Mouse (Mus musculus): ENCODE measurements around the gene Shisa8.

The Shisa8 gene

DNA sequence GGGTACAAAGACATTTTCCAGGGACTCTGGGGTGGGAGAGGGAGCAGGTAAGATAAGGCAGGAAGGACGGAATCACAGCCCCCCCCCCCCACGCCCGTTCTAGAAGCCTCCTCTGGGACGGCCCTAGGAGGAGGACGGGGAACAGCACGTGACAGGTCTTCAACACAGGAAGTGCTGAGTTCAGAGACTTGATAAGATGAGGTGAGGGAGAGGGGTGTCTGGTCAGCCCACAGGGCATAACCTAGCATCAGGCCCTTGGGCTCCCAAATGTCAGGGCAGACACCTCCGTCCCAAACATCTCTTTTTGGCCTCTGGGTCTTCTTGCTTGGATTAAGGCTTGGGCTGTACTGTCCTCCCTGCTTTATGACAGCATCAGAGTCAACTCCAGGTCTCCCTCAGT is 10.6 kb upstream of the Shisa8 start:
- DNase-seq (ENCODE audit: low spot score), result no peak

DNA sequence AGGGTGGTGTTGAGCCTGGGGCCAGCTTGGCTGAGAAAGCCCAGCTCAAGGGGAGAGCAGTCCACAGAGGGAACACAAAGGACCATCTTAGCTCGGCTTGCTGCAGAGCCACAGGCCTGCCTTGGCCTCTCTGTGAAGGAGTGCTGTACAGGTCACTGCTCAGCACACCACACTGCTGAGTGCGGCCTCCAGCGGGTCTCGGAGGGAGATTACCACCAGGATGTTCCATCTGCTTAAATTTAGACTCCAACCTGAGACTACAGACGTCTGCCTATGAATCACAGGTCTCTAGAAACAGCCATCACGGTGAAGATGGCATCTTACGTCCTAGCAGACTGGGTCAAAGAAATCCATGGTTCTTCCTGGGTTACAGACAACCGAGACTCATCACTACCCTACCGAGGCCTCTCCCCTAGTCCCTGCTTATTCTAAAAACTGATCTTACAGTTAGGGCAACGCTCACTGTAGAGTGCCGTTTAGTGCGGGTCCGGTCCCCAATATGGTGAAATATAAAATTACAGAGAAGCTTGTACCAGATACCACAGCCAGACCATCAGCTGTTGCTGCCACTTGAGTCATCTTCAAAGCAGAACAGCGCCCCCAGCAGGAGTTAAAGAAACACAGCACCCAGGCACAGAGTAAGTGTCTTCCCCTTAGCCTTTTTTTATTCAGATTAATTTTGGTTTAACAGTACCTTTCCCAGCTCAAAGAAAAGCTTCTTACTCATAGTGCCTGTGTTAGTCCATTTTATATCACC is 8.7 kb upstream of the Shisa8 start:
- no peak for DNase-seq (ENCODE audit: low spot score)

DNA sequence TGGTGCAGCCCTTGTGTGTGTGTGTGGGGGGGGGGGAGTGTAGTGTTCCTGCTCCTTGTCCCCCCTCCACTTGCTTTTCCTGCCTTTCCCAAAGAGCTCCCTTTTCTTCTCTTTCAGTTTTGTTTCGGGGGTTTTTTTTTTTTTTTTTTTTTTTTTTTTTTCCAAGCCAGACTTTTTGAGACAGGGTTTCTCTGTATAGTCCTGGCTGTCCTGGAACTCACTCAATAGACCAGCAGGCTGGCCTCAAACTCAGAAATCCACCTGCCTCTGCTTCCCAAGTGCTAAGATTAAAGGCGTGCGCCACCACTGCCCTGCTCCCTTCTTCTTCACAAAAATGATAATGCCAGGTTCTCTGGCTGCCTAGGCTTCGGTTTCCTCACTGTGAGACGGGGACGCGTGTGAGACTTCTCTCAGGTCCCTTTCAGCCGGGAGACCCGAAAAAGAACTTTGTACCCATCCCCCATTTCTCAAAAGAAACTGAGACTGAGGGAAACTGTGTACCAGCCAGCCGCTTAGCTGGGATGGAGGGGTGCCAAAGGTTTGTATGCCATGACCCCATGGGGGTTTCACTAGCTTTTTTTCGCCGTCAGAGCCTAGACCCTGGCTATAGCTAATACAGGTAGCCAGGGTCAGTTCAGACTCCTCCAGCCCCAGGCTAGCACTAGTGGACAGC is 7.5 kb upstream of the Shisa8 start:
- DNase-seq (ENCODE audit: low spot score), result no peak

DNA sequence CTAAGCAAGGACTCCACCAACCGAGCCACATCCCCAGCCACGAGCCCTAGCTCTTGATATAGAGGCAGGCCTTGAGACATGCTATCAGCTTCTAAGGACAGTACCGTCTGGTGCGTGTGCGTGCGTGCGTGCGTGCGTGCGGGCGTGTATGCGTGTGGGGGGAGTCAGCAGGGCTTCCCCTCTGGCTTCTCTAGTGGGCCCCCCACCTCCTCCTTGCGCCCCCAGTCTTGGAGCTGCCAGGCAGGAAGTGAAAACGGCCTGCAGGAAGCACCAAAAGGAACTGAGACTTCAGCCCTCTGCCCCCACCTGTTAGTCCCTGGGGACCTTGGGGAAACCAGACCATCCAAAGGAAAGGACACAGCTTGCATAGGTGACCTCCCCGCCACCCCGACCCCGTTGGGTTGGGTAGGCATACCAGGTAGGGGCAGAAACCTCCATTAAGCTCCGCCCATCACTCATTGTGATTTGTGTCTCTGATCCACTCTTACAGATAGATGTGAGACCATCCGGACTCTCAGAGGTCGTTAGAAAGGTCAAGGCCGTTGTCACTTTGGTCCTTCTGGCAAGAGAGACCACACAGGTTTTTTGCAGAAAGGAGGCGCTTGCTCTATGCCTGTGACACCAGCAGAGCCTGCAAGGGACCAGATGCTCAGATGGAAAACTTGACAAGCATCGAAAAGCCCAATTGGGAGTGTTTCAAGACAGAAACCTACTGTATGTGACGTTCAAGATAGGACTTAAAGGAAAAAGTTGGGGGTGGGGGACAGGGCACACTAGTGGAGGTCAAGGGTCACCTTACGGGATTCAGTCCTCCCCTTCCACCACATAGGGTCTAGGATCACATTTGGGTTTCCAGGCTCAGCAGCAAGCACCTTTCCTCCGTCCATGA is 6.4 kb upstream of the Shisa8 start:
- no peak for DNase-seq (ENCODE audit: low spot score)

DNA sequence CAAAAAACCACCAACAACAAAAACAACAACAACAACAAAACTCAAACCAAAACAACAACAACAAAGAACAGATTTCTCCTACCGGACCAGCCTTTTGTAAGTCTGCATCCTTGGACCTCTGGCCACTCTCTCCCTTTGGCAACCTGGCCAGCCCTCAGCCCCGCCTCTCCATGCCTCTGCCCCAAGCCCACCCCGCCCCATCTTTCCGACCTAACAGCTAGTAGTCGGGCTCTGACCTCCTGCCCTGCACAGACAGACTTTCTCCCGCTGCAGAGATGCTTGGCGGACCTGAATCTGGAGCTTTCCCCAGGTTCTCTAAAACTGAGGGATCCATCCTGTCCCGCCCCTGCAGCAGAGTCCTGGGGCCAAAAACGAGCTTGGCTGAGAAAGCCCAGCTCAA is 5.4 kb upstream of the Shisa8 start:
- DNase-seq (ENCODE audit: low spot score), result no peak

DNA sequence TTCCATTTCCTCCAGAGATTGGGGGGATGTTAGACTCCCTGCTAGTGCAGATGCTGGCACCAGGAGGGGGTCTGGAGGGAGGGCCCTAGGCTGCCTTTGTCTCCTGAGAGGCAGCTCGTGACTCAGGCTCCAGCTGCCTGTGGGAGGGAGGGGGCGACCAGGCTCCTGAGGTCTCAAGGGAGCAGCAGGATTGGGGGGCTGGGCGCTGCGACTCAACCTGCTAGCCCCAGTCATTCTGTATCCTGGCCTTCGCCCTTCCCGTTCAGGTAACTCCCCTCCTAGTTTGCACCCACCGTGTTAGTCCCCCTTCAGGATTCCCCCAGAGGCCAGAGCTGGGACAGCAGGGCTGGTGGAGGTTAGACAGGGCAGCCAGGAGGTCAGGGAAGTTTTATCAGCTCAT is 4.4 kb upstream of the Shisa8 start:
- no peak for DNase-seq (ENCODE audit: low spot score)

DNA sequence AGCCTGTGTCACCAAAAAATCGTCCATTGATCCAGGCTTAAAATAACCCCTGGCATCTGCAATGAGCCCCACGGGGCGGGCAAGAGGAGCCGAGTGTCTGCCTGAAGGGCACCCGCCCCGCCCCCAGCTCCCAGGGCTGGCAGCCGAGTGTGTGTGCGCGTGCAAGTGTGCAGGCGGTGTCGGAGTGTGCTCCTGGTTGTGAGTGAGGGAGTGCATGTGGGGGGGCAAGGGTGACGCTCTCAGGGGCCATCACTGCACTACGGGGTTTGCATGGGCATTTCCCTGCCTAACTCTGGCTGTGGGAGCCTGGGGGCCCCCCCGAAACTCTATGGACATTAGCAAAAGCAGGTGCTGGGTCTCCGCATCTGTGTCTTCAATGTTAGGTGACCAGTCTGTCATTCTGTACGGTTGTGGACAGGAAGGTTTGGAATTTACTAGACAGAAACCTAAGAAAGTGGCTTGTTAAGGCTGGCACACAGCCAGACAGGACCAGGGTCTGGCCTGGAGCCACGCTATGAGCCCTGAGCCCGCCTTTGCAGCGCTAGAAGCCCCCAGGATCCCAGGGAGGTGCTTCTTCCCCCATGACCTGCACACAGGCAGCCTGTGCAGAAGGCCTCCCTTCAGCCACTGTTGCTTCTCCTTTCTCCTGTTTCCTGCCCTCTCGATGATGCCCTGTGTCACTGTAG is 3.7 kb upstream of the Shisa8 start:
- no peak for DNase-seq (ENCODE audit: low spot score)

DNA sequence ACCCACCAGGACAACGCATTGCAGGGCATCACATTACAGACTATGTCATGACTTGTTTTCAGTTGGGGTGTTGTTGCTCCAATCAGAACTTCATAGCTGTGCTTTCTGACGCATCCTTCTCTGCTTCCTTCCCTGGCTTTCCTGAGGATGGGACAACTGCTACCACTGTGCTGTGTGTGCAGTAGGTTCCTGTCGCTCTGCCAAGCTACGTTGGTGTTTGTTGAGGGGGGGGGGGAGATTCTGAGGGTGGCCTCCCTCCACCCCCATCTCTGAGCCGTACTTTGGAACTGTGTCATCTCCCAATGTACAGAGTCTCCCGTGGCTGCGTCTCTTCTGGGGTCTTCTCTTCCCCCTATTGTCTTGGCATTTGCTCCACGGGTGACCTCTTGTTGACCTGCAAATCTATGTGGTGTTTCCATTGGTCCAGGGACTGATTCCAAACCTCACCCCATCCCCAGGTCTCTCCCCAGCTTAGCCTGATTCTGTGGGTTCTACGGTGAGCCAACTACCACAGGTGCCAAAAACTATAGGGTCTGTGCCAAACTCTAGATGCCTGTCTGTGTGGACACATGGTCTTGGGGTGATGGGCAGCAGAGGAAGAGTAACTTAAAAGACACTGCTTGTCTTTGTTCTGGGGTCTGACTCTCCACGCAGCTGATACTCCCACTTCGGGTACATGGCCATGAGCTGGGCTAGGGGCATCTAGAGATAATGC is 2.9 kb upstream of the Shisa8 start:
- DNase-seq (ENCODE audit: low spot score), result no peak

DNA sequence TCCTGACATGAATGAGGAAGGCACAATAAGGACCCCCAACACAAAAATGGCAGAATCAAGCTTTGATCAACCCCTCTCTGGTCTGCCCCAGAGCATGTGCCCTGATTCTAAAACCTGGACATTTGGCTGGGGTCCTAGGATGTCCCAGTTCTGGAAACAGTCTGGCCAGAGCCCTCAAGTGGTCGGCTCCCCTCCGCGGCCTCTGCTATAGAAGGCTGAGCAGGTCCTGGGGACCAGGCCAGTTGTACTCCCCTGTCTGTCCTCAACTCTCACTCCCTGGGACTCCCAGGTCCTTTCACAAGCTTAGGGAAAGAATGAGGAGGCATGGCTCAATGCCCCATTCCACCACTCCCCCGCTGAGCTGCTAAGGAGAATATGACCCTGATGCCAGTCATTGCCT is 607 bp upstream of the Shisa8 start:
- DNase-seq (ENCODE audit: low spot score), result no peak

DNA sequence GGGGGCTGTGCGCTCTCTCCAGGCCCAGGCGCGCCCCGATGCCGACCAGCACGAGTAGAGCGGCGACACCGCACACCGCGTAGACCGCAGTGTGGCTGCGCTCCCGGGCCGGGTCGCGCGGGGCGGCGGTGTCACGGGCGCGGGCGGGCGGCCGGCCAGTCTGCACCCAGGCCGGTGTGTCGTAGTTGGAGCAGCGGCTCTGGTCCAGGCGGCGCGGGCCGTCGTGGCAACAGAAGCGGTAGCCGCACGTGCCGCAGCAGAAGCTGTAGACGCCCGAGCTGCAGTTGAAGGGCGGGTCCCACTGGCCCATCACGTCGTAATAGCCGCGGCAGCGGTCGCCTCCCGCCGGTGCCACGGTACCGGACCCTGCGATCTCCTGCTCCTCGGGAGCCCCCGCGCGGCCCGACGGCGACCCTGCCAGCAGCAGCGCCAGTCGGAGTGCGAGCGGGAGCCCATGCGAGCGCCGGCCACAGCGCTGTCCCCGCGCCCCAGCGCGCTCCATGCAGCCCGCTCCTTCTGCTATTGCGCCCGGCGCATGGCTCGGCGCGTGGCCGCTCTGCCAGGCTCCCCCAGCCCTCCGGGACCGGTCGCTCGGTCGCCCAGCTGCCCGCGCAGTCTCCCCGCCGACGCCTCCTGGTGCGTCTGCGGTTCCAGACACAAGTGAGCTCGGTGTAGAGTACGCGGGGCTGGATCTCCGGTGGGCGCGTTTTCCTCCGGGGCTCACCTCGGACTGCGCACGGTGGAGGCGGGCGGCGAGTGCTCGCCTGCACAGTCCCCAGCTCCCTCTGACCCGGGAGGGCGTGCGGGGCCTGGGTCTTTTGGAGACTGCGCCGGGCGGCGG is 484 bp downstream of the Shisa8 start:
- DNase-seq (ENCODE audit: low spot score), result no peak

DNA sequence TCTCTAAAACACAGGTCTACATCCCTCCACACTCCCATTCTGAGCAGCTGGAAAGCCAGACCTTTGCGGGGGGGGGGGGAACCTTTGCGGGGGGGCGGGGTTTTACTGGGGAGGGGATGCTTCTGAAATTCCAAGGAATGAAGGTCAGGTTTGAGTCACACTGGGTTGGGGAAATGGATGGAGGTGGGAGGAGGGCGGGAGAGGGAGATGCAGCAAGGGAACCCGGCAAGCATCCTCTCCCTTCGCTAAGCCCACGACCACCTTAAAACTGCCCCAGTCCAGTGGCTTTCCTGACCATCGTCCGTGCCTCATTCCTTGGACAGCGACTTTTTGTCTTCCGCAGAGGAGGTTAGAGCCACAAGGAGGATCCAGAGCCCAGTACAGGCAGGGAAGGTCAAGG is 1.3 kb downstream of the Shisa8 start:
- no peak for DNase-seq (ENCODE audit: low spot score)

DNA sequence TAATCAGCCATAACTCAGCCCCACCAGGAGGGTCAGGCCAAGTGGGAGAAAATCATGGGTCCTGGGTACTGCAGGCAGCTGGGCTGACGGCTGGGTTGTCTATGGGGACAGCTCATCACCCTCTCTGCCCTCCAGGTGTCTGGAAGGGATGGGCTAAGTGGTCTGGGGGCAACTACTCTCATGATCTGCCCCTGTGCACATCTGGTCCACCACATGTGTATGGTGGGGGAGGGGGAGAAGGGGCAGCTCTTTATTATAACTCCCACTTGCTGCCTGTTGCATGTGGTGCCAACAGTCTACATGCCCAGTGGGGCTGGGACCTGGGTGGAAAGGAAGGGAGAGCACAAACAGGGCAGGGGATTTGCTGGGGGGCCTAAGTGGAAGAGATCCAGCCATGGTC is 1.8 kb downstream of the Shisa8 start:
- DNase-seq (ENCODE audit: low spot score), result no peak

DNA sequence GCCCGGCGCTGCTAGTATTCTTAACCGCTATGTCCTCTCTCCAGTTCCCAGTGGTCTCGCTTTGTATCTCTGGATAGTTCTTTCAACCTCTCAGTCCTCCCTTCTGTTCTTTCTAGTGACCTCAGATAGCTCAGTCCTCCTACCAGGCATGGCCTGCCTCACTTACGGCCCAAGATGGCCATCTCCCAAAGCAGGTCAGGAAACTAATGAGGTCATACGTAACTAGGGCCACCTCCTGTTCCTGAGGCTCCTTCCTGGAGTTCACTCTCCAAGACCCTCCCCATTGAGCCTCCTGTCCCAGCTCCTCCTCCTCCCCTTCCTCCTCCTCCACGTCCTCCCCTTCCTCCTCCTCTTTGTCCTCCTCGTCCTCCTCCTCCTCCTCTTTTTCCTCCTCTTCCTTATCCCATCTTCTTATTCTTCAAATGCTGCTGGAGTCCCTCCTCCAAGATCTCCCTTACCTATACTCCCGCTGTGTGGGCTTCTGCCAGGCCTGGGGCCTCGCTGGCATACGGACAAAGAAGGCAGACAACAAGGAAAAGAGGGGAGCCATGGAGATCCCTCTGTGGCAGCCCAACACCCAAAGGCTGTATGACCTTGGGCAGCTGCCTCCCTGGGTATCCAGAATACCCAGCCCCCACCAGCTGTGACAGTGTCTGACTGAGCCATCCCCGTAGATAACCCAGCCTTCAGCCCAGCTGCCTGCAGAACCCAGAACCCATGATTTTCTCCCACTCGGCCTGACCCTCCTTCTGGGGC is 3.1 kb downstream of the Shisa8 start:
- no peak for DNase-seq (ENCODE audit: low spot score)

DNA sequence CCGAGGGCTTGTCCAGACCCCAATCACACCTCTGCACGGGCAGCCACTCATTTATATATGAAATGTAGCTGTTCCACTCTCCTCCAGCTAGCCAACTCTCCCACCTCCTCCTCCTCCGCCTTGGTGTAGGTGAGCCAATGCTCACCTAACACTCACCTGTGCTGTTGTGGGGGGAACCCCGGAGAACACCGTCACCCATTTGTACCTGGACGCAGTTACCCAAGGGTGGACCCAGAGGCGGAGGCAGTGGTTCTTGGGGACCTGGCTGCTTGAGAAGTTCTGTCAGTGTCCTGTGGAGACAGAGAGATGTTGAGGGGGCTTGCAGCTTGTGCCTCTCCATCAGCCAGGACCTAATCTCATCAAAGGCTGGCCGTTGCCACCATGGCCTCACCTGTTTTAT is 4.3 kb downstream of the Shisa8 start:
- DNase-seq (ENCODE audit: low spot score), result no peak

DNA sequence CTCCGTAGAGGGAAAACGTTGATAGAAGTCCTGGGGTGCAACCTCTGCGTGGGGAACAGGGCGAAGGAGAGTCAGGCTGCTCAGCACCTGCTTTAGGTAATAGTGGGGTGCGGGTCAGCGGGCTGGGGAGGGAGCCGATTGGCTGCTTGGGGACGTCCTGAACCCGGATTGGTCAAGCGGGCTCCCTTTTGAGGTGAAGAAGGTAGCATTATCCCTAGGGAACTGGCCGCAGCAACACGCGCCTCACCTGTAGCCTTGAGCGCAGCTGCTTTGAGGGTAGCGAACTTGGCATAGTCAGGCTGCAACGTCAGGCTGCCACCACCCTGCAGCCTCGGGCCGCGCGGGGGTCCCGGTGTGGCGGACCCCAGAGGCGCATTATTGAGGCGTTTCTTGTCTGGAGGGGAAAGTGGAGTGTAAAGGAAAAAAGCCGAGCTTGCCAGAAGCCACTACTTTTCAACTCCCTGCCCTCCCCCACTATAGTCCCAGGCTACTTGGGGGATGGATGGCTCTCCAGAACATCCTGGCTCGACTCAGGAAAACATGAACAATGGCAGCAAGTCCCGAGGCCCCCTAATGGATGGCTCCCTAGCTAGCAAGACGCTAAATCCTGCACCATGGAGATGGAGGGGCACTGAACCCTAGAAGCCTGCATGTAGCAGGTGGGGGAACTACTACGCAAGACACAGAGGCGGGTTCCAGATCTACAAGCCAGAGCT is 5.0 kb downstream of the Shisa8 start:
- no peak for DNase-seq (ENCODE audit: low spot score)

DNA sequence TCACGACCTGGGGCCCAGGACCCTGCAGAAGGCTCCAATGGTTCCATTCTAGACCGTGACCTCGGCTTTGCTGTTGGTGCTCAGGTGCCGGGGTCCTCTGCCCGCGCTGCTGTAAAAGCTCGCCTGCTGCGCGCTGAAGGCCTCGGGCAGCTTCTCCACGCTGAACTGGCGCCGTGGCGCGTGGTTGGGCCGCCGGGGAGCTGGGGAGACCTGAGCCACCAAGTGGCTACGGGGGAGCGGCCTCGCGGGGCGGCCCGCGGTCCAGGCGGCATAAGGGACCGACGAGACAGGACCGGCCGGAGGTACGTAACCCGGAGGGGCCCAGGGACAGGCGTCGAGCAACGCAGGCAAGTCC is 5.5 kb downstream of the Shisa8 start:
- DNase-seq (ENCODE audit: low spot score), result no peak

DNA sequence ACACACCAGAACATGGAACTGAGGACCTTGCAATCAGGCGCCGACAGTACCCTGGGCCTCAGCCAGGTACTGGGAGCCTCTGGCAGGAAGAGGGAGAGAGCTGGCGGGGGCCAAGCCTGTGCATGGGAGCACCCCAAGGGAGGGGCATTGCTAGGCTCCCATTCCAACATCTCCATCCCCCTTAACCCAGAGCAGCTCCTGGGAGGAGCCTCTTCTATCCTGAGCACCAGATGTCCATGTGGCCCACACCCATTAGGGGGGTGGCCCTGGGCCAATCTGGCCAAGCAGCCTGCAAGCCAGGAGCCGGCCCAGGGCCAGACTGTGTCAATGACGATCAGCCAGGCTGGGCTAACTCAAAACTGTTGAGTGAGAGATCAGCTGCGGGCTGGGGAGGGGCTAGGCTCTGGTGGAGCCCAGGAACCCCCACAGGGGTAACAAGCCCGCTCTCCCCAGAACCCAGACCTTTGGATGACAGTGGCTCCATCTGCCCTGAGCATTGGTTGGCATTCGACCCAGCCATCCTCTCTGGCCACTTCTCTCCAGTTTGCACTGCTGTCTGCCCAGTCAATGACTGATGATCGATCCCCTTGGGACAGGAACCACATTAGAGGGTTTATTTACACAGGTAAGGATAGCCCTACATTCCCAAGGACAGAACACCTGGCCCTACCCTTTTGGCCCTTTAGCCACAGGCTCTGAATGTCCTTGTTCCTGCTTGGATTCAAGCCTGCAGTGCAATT is 6.1 kb downstream of the Shisa8 start:
- peak; percentile 48 for DNase-seq (ENCODE audit: low spot score)

DNA sequence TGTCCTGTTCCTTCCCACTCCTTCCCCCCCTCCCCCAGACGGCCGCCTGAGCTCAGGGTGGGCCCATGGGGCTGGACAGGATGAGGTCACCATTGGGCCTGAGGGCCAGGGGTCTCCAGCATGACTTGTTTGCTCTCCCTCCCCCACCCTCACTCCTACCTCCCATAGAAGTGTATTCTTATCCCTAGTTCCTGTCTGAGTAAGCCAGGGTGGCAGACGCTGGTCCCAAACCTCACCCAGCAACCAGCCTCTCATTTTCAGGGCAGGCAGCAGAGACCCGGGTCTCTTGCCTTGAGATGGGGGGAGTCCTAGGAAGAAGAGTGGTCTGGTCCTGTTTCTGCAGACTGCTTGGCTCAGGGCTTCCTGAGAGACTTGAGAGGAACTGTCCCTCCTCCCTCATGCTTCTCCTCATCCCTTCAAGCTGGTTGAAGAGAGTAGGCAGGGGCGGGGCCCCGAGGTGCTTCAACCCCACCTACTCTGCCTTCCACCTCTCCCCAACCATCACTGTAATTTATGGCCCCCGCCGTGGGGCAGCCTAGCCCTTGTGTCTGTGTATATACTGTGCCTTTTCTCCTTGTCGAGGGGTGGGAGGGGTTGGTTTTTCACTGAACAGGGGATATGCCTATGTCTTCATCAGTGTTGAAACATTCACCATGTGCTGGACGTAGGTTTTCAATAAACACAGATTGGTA is 7.8 kb downstream of the Shisa8 start:
- DNase-seq (ENCODE audit: low spot score), result no peak

Data from urinary bladder, postnatal 25 days (tissue).